Mouse (Mus musculus): Measurements from ENCODE around the gene Cntn1.

- TF ChIP-seq POLR2A (IDR thresholded peaks at IDR 0.05; ENCODE audit: control insufficient read depth, low read depth, low read length) = no peak
- TF ChIP-seq CTCF (IDR thresholded peaks at IDR 0.05; ENCODE audit: control insufficient read depth, insufficient read depth, insufficient replicate concordance, low read depth, low read length) = no peak
Measured at GRCm38 (mm10) chr15:92112455-92112854, 61.5 kb downstream of the Cntn1 start.
